Mouse (Mus musculus): ENCODE measurements around the gene Nfix. TPM values are rescaled to one million over a fixed set of nuclear protein-coding genes. Genes with fewer than 3 reads are reported as not detected.

Nfix gene
- total and polyA plus RNA-seq, 2 experiments from 2014 or later, result 53.7 to 62.5 TPM

GRCm38 (mm10) chr8:84839411-84839810, 39.3 kb upstream of the Nfix start:
- H3K36me3 ChIP-seq (ENCODE audit: insufficient read depth, low read length), result peaks cover 70% of the 10 kb centered on the region
- DNase-seq (ENCODE audit: low spot score) (no peak), ATAC-seq (ENCODE audit: low FRiP score) (no peak)
- peak overlapping the region; percentile 76 for H3K4me2 ChIP-seq (ENCODE audit: low read depth, low read length, poor library complexity, severe bottlenecking)
- no peak overlapping the region for H3K27ac ChIP-seq (ENCODE audit: low read depth, low read length)
- no peaks in the 10 kb centered on the region for H3K27me3 ChIP-seq (ENCODE audit: insufficient read depth, low read length)
- peaks cover 9% of the 10 kb centered on the region; the same call in 1 of the 2 replicates for H3K4me1 ChIP-seq (ENCODE audit: insufficient read depth, low read length)
- H3K9me3 ChIP-seq (ENCODE audit: low read length), result no peaks in the 10 kb centered on the region
- 87% methylated on average over 2 of the region's 2 CpGs for WGBS
- peak overlapping the region; percentile 79 for H3K4me3 ChIP-seq (ENCODE audit: low read depth, low read length)
- no peak for TF ChIP-seq CTCF (IDR thresholded peaks at IDR 0.05)
- H3K9ac ChIP-seq (replicated peaks; ENCODE audit: low read length, poor library complexity, severe bottlenecking), result 0 out of 2 replicates have a peak overlapping the region, but pooled peaks have one; percentile 96

GRCm38 (mm10) chr8:84838513-84838912, 38.4 kb upstream of the Nfix start:
- DNase-seq (ENCODE audit: low spot score), result no peak
- peaks cover 6% of the 10 kb centered on the region for H3K4me1 ChIP-seq (ENCODE audit: insufficient read depth, low read length)
- peaks cover 65% of the 10 kb centered on the region for H3K36me3 ChIP-seq (ENCODE audit: insufficient read depth, low read length)
- WGBS, result 87% methylated on average over 5 of the region's 5 CpGs
- no peaks in the 10 kb centered on the region for H3K9me3 ChIP-seq (ENCODE audit: low read length)
- H3K9ac ChIP-seq (replicated peaks; ENCODE audit: low read length, poor library complexity, severe bottlenecking), result no peak overlapping the region
- TF ChIP-seq CTCF (IDR thresholded peaks at IDR 0.05), result no peak
- H3K4me2 ChIP-seq (ENCODE audit: low read depth, low read length, poor library complexity, severe bottlenecking), result no peak overlapping the region
- H3K27me3 ChIP-seq (ENCODE audit: insufficient read depth, low read length), result no peaks in the 10 kb centered on the region
- ATAC-seq (ENCODE audit: low FRiP score), result no peak
- no peak overlapping the region for H3K4me3 ChIP-seq (ENCODE audit: low read depth, low read length)
- no peak overlapping the region for H3K27ac ChIP-seq (ENCODE audit: low read depth, low read length)

DNA sequence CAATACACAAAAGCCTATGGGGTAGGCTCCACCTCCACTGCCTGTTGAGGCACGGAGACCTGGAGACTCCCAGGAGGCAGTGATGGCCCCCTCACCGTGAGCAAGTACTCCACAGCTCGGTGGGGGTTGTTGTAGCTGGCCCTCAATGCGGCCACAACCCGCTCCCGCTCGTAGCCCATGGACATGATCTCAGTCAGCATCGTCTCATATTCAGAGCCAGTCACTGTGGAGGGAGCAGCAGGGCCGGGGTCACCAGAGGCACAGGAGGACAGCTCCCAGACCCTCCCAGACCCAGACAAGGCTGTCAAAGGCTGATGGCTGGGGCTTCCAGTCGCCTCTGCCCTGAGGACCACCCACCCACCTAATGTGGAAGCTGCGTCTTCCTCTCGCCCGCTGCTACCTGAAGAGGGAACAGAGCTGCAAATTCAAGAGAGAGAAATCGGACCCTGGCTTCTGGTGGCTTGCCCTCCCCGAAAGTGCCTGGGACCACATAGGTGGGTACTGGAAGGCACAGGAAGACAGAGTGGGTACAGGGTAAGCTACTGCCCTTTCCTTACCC, 37.8 kb upstream of the Nfix start:
- Histone ChIP-seq H3K27me3 (ENCODE audit: insufficient read depth, low read length) (no peaks in the 10 kb centered on the region), H3K9ac (replicated peaks; ENCODE audit: low read length, poor library complexity, severe bottlenecking) (no peak overlapping the region), H3K4me1 (ENCODE audit: insufficient read depth, low read length) (peaks cover 10% of the 10 kb centered on the region), H3K4me3 (ENCODE audit: low read depth, low read length) (no peak overlapping the region), H3K36me3 (ENCODE audit: insufficient read depth, low read length) (peaks cover 60% of the 10 kb centered on the region), H3K4me2 (ENCODE audit: low read depth, low read length, poor library complexity, severe bottlenecking) (no peak overlapping the region), H3K27ac (ENCODE audit: low read depth, low read length) (no peak overlapping the region), H3K9me3 (ENCODE audit: low read length) (no peaks in the 10 kb centered on the region)
- DNase-seq (ENCODE audit: low spot score), result no peak
- no peak for ATAC-seq (ENCODE audit: low FRiP score)
- no peak for TF ChIP-seq CTCF (IDR thresholded peaks at IDR 0.05)
- 81% methylated on average over 15 of the region's 15 CpGs for WGBS

- ATAC-seq (ENCODE audit: low FRiP score) (no peak), DNase-seq (ENCODE audit: low spot score) (no peak)
- peak; percentile 13; the same call in 1 of the 2 replicates for TF ChIP-seq CTCF (IDR thresholded peaks at IDR 0.05)
- H3K9ac ChIP-seq (replicated peaks; ENCODE audit: low read length, poor library complexity, severe bottlenecking), result no peak overlapping the region
- H3K4me2 ChIP-seq (ENCODE audit: low read depth, low read length, poor library complexity, severe bottlenecking), result no peak overlapping the region
- no peak overlapping the region for H3K27ac ChIP-seq (ENCODE audit: low read depth, low read length)
- no peaks in the 10 kb centered on the region for H3K9me3 ChIP-seq (ENCODE audit: low read length)
- no peak overlapping the region for H3K4me3 ChIP-seq (ENCODE audit: low read depth, low read length)
- no peaks in the 10 kb centered on the region for H3K27me3 ChIP-seq (ENCODE audit: insufficient read depth, low read length)
- peaks cover 11% of the 10 kb centered on the region for H3K4me1 ChIP-seq (ENCODE audit: insufficient read depth, low read length)
- peaks cover 53% of the 10 kb centered on the region for H3K36me3 ChIP-seq (ENCODE audit: insufficient read depth, low read length)
- 76% methylated on average over 8 of the region's 8 CpGs for WGBS
Measured at GRCm38 (mm10) chr8:84837149-84837911, 37.2 kb upstream of the Nfix start.

- no peak overlapping the region for H3K4me3 ChIP-seq (ENCODE audit: low read depth, low read length)
- 0 out of 2 replicates have a peak overlapping the region, but pooled peaks have one; percentile 2 for H3K9ac ChIP-seq (replicated peaks; ENCODE audit: low read length, poor library complexity, severe bottlenecking)
- ATAC-seq (ENCODE audit: low FRiP score) (no peak), DNase-seq (ENCODE audit: low spot score) (peak; percentile 80)
- H3K27me3 ChIP-seq (ENCODE audit: insufficient read depth, low read length), result no peaks in the 10 kb centered on the region
- H3K4me2 ChIP-seq (ENCODE audit: low read depth, low read length, poor library complexity, severe bottlenecking), result no peak overlapping the region
- peaks cover 11% of the 10 kb centered on the region for H3K4me1 ChIP-seq (ENCODE audit: insufficient read depth, low read length)
- no peaks in the 10 kb centered on the region for H3K9me3 ChIP-seq (ENCODE audit: low read length)
- WGBS, result 68% methylated on average over 10 of the region's 10 CpGs
- no peak for TF ChIP-seq CTCF (IDR thresholded peaks at IDR 0.05)
- H3K36me3 ChIP-seq (ENCODE audit: insufficient read depth, low read length), result peaks cover 44% of the 10 kb centered on the region
- no peak overlapping the region for H3K27ac ChIP-seq (ENCODE audit: low read depth, low read length)
Measured at GRCm38 (mm10) chr8:84834866-84835855, 35.0 kb upstream of the Nfix start.
